Mouse (Mus musculus): ENCODE data around the gene Ntm.

The Ntm gene

GRCm38 (mm10) chr9:29962978-29963377 is at the start of gene Ntm:
Ntm (minus strand) TSS chr9:29963141.
- DNase-seq (ENCODE audit: low spot score): no peak

DNA sequence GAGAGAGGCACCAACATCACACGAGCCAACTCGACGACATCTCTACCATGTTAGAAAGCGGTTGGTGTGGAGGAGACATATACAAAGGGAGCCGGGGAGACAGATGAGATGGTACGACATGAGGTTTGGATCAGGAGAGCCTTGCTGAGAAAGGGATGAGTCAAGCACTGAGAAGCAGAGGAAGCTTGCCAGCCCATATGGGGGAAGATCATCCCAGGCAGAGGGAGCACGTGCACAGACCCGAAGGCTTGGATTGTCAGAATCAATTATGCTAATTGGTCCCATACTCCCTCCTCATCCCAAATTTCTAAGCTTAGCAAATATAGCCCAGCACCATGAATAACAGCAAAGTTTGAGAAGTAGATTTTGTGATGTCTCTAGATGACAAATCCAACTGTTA is 42.8 kb upstream of the Ntm start:
- DNase-seq (ENCODE audit: low spot score): no peak

DNA sequence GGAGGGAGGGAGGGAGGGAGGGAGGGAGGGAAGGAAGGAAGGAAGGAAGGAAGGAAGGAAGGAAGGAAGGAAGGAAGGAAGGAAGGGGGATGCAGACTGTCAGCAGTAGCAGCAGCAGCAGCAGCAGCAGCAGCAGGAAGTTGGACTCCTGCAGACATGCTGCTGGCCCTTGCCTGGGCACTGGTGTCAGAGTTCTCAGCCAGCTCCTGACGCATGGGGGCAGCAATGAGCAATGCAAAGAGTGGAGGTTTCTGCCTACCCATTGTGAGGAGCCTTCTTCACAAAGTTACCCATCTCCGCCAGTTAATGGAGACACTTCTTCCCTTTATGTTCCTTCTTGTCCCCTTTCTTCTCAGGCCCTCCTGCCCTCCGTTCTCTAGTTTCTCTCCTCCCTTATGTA is 40.7 kb upstream of the Ntm start:
- DNase-seq (ENCODE audit: low spot score): peak; percentile 72

DNA sequence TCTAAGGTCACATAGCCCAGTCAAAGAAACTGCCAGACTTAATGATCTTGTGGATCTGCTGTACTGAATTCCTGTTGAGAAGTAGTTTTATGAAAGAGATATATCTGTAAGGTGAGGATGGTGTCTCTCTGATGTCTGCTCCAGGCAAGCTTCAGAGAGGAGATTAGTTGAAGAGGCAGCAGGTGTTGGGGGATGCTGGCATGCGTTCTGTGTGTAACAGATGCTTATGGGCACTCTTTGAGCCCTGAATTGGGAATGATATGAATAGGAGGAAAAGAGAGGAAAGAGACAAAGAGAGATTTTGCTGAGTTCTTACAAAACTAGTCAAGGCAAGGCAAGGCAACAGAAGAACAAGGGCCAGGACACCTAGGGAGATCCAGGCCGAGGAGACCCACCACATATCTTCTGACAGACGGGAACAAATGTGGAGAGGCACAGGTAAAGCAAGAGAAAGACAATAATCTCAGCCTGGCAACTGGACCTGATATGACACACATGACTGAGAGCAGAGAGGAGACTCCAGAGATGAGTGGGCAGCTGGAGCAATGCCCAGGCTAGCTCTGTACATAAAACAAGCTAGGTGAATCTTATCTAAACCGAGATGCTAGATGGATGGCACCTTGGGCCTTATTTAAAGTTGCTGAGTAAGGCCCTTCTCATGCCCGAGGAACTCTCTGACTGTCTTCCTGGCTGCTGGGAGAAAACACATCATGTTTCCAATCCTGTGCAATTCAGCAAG is 18.4 kb upstream of the Ntm start:
- no peak for DNase-seq (ENCODE audit: low spot score)

DNA sequence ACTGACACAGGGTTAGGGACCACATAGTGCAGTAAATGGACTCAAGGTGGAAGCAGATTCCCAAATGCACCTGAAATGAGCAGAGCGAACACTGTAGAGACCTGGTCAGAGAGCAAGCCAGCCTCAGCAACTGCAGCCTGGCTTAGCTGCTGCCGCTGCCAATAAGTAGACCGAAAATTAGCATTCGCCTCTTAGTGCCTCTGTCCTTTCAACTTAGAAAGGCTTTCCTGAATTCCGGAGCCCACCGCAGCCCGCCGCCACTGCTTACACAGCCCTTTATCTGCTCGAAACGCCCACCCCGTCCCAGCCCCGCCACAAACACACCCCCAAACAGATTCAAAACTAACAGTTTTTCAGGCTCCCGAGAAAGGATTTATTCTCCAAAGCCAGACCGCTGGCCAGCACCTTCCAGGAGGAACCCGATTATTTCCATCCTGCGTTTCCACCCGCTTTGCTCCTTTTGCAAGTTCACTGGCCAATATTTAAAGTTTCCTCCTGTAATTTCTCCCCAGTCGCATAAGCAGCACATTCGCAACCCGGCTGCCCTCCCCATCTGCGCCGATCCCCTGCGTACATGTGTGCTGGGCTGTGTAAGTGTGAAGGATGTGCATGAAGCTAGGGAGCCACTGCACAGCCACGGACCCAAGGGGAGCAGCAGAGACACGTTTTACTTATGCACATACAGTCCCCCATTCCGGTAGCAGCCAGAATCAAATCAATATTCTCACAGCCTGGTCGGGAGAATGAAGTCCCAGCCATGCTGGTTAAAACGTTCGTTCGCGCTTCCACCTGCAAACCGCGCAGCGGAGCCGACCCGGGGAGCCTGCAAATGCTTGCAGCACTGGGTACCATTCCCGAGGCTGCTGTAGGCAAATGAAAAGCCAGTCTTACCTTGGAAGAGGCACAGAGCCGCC is 730 bp downstream of the Ntm start:
- no peak for DNase-seq (ENCODE audit: low spot score)

DNA sequence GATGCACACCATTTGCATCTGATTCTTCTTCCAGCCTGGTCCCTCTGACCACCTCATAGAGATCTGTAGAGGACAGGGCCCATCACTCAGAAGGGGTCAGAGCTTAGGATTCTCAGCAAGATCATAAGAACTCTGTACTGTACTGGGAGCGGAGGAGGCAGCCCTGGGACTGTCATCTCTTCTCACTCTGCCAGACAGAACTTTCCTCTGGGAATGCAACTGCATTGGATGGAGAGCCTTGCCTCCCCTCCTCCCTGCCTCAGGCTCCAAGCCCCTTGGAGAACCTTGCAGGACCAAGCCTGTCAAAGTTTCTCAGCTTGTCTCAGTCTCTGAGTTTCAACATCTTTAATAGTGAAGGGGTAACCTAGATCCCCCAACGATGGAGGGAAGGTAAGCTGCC is 1.4 kb downstream of the Ntm start:
- no peak for DNase-seq (ENCODE audit: low spot score)

DNA sequence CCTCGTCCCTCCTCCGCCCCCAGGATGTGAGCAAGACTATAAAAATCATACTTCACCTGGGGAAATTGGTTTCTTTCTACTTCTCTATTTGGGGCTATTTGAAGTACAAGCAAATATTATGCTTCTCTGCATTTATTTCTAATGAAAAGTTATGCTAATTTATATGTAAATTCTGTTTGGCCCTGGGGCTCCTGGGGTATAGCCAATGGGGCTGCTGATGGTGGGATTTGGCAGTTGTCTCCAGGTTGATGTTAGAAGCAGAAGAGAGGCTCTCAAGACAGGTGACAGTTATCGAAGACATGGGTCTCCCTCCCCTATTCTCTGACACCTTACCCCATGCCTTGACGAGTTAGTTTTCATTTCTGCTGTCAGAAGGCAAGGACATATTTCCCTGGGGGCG is 2.2 kb downstream of the Ntm start:
- DNase-seq (ENCODE audit: low spot score): no peak

GRCm38 (mm10) chr9:29960236-29960635 is 2.7 kb downstream of the Ntm start:
- DNase-seq (ENCODE audit: low spot score): no peak

GRCm38 (mm10) chr9:29956936-29957335 is 6.0 kb downstream of the Ntm start:
- DNase-seq (ENCODE audit: low spot score): no peak

DNA sequence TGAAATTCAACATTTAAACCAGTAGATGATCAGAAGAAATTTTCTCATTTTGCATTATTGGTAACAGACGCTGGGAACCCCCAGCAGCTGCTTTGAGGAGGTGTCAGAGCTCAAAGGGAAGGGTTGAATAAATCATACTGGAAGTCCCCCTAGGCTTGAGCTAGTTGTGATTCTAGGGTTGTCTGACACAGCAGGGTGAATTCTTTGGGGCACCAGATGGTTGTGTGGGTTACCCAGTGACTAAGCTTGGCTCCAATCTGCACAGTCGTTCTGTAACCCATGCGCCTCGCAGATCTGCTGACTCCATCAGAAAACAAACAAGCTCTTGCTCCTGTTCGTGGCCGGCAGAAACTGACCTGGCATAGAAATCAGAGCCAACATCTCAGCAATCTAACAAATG is 8.9 kb downstream of the Ntm start:
- DNase-seq (ENCODE audit: low spot score): no peak

DNA sequence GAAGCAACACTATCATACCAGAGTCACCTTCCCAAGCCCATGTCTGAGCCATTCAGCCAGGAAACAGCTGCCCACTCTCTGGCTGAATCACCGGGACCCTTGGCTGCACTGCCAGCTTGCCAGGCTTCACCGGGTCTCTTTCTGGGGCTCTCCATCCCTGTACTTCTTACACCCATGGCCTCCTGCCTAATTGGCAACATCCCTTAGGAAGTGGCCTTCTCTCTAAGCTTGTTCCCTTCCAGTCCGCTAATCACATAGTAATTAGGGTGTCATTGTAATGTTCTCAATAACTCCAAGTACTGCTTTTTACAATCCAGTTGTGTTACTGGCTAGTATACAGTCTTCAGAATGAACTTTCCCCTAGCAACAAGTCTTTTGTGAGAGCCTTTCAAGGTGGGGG is 13.9 kb downstream of the Ntm start:
- DNase-seq (ENCODE audit: low spot score): no peak

DNA sequence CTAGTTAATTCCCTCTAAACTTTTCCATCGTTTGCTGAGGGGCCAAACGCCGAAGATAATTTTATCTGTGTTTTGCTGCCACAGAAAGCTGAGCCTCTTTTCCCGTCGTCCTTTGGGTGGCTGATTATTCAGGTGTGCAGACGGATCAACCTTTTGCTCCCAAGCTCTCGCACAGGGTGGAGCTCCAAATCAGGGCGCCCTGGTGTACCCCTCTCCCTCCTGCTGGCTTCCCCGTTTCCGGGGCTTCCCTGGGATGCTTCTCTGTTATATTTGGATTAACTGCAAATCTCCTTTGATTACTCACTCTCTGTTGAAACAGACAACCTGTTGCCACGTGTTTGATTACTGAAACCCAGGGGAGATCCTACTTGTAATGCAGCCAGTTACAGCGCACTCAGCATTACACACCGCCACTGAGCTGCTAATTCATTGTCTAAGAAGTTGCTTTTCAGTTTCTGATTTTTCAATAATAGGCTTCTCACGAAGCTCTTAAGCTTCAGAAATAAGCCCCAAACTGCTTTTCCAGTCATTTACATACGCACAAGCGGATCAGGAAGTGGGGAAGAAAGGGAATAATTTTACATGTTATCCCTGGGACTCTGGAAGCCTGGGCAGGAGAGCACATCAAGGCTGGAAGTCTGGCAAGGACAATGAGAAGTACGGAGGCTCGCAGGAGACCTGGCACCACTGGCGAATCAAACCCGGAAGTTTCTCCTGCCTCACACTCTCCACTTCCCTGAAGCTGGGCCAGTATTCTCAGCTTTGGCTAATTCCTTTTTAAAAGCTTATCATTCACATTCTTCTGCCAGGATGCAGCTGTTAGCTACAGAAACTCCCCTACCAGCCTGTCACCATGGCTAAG is 19.5 kb downstream of the Ntm start:
- peak; percentile 18 for DNase-seq (ENCODE audit: low spot score)

DNA sequence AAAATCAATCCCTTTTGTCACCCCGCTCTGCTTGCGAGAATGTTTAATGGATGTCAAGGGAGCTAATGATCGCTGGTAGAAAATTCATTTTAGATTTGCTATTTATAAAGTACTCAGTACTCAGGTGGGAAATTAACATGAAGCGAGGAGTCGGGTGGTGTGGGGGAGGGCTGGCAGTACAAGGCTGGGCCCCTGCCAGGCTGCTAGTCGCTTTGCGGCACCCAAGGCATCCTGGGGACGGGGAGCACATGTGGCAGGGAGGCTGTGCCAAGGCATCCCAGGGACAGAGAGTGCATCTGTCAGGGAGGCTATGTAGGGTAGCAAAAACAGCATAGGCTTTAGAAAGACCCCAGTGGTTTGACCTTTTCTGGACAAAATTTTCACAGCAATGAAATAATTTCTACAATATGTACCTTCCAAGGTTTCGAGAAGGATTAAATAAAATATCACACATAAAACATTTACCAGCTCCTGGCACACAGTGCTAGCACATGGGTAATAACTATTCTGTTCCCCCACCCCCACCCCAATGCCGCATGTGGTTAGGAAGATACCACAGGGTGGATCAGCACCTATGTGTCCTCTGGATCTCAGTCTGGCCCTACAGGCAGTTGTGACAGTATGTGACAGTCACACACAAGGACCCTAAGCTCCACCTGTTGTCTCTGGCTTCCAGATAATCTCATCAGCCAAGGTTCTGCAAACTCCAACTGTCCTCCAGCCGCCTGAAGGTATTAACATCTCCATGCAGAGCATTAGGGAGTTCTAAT is 20.6 kb downstream of the Ntm start:
- DNase-seq (ENCODE audit: low spot score): no peak

- no peak for DNase-seq (ENCODE audit: low spot score)
Observed at GRCm38 (mm10) chr9:29939517-29940034, 23.4 kb downstream of the Ntm start.

GRCm38 (mm10) chr9:29928796-29929195 is 34.1 kb downstream of the Ntm start:
- no peak for DNase-seq (ENCODE audit: low spot score)

GRCm38 (mm10) chr9:29925382-29925781 is 37.6 kb downstream of the Ntm start:
- no peak for DNase-seq (ENCODE audit: low spot score)

DNA sequence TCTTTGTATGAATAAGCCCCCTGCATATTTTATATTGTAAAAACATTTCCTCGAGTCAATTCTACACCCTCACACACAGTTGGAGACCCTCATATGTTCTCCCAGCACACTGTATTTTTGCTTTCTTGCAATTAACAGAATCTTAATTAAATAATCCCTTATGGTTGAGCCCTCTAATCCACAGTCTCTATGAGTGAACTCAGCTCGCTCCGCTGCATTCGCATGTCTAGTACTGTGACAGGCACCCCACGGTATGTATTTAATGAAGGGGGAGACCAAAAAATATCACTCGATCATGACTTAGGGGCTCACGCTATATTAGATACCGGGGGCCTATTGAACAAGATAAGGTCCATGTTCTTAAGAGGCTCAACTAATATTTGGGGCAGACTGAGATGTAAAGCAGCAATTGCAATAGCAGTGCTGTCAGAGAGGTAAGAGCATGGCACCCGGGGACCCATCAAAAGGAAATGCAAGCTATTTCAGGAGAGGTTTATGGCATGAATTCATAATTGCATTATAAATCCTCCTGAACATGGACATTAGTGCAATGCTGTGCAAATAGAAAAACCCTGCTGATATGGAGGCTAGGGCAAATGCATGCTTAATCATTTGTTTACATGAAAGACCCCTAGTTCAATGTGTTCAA is 64.4 kb downstream of the Ntm start:
- DNase-seq (ENCODE audit: low spot score): no peak

DNA sequence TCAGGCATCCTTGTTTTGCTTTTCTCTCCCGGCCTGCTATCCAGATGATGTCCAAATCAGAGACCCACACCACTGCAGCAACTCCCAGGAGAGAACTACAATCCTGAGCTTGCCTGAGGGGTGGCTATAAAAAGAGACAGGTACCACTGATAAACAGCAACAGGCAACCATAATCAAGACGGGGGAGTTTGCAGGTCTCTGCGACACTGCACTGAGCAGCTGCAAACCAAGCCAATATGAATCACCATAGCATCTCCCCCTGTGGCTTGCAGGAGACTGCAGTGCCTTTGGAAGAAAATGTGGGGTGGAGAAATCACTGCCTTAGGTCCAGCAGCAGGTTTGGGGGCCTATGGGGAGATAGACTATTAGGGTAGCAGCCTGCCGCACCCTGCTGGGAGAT is 65.5 kb downstream of the Ntm start:
- DNase-seq (ENCODE audit: low spot score): no peak

GRCm38 (mm10) chr9:29892792-29893191 is 70.1 kb downstream of the Ntm start:
- no peak for DNase-seq (ENCODE audit: low spot score)

- DNase-seq (ENCODE audit: low spot score): no peak
Observed at GRCm38 (mm10) chr9:29888712-29889111, 74.2 kb downstream of the Ntm start.

- DNase-seq (ENCODE audit: low spot score): no peak
Observed at GRCm38 (mm10) chr9:29887924-29888323, 75.0 kb downstream of the Ntm start.

All from ovary, postnatal 14 days (tissue).